Mouse (Mus musculus) heart, embryonic 14.5 days (tissue): Measurements from ENCODE around the gene Snrnp27. TPM values are rescaled to one million over a fixed set of nuclear protein-coding genes. Genes with fewer than 3 reads are reported as not detected.

Experiments
- ATAC-seq: fragments of 200-750 bp; cut with Nextera tagmentation; 2 replicates; pipeline ENCODE4 v1.8.0; 2017; ENCODE audit warnings: low read depth, moderate TSS enrichment; ENCODE audit not compliant: insufficient number of reproducible peaks, insufficient read depth, low FRiP score
- H3K27ac ChIP-seq, 2 experiments: fragments of 200-500 bp in 1 of 2; fragments of 300-500 bp in 1 of 2; sonication (generic) in 1 of 2; replicated peaks in 1 of 2; 2 replicates each; pipeline ENCODE4 v1.5.1; 2012 to 2014; ENCODE audit warnings: low read depth in 2 of 2, low read length in 2 of 2, control low read depth in 1 of 2, mild to moderate bottlenecking in 1 of 2, mixed read lengths in 1 of 2; ENCODE audit not compliant: control insufficient read depth in 1 of 2, insufficient read depth in 1 of 2
- H3K27me3 ChIP-seq: fragments of 300-500 bp; sonication (generic); 2 replicates; pipeline ENCODE4 v1.6.1; 2014; ENCODE audit warnings: mild to moderate bottlenecking, low read length, control low read depth; ENCODE audit not compliant: control insufficient read depth, insufficient read depth
- H3K36me3 ChIP-seq: fragments of 300-500 bp; sonication (generic); 2 replicates; pipeline ENCODE4 v1.6.1; 2014; ENCODE audit warnings: mild to moderate bottlenecking, control low read depth, low read length, mixed read lengths; ENCODE audit not compliant: control insufficient read depth, insufficient read depth
- H3K4me1 ChIP-seq, 2 experiments: fragments of 200-500 bp in 1 of 2; fragments of 300-500 bp in 1 of 2; sonication (generic) in 1 of 2; 2 replicates each; pipeline ENCODE4 v1.6.1; 2012 to 2014; ENCODE audit warnings: low read length in 2 of 2, control low read depth in 1 of 2, mixed read lengths in 1 of 2; ENCODE audit not compliant: control insufficient read depth in 2 of 2, insufficient read depth in 2 of 2
- H3K4me2 ChIP-seq: fragments of 300-500 bp; sonication (generic); 2 replicates; pipeline ENCODE4 v1.6.1; 2014; ENCODE audit warnings: mild to moderate bottlenecking, low read length
- H3K4me3 ChIP-seq, 2 experiments: fragments of 200-500 bp in 1 of 2; fragments of 300-500 bp in 1 of 2; sonication (generic) in 1 of 2; 2 replicates each; pipeline ENCODE4 v1.5.1; 2012 to 2014; ENCODE audit warnings: low read length in 2 of 2, mild to moderate bottlenecking in 2 of 2, control low read depth in 1 of 2, low read depth in 1 of 2, moderate library complexity in 1 of 2; ENCODE audit not compliant: control insufficient read depth in 1 of 2, insufficient read depth in 1 of 2
- H3K9ac ChIP-seq: fragments of 300-500 bp; sonication (generic); 2 replicates; pipeline ENCODE4 v1.6.1; 2014; ENCODE audit warnings: mild to moderate bottlenecking, low read length
- H3K9me3 ChIP-seq: fragments of 300-500 bp; sonication (generic); 2 replicates; pipeline ENCODE4 v1.6.1; 2016; ENCODE audit warnings: low read length, control low read depth; ENCODE audit not compliant: control insufficient read depth
- WGBS: fragments of 180-500 bp; shearing (Covaris S2); extraction: QIAGEN DNeasy Blood & Tissue Kit; methylation state at CpG from one replicate; pipeline ENCODE4 v1.1.7; 2014; 5-methylcytosine and 5-hydroxymethylcytosine counted together
- polyA plus RNA-seq: library from polyadenylated mRNA; unstranded; fragments of >200 nt; fragmentation: Nextera tagmentation; extraction: Ambion mirVana; gene quantifications from 2 replicates; pipeline ENCODE4 v1.2.1, GENCODE M21; 2014

Snrnp27 gene
- polyA plus RNA-seq, 1 experiment from 2014 or later, result 81.3 TPM

GRCm38 (mm10) chr6:86641716-86642115, 42.6 kb downstream of the Snrnp27 start:
- Histone ChIP-seq H3K9ac (no peak overlapping the region), H3K27me3 (no peaks in the 10 kb centered on the region), H3K27ac (no peak overlapping the region), H3K4me3 (no peak overlapping the region), H3K4me1 (peaks cover 0 to 4% of the 10 kb centered on the region in 2 experiments; a peak in 2 of 4 replicates), H3K36me3 (no peaks in the 10 kb centered on the region), H3K4me2 (no peak overlapping the region), H3K9me3 (no peaks in the 10 kb centered on the region)
- no peak for ATAC-seq
- 51% methylated on average over 8 of the region's 8 CpGs for WGBS

GRCm38 (mm10) chr6:86640776-86641175, 43.5 kb downstream of the Snrnp27 start:
- Histone ChIP-seq H3K27me3 (no peaks in the 10 kb centered on the region), H3K4me3 (no peak overlapping the region), H3K4me2 (no peak overlapping the region), H3K4me1 (peaks cover 4 to 9% of the 10 kb centered on the region in 2 experiments), H3K9me3 (no peaks in the 10 kb centered on the region), H3K9ac (no peak overlapping the region), H3K27ac (no peak overlapping the region), H3K36me3 (no peaks in the 10 kb centered on the region)
- WGBS, result 85% methylated on average over 8 of the region's 8 CpGs
- no peak for ATAC-seq

- no peak overlapping the region for H3K4me2 ChIP-seq
- ATAC-seq, result no peak
- H3K9ac ChIP-seq, result no peak overlapping the region
- H3K27ac ChIP-seq, result no peak overlapping the region
- no peaks in the 10 kb centered on the region for H3K9me3 ChIP-seq
- WGBS, result 73% methylated on average over 3 of the region's 3 CpGs
- peaks cover 4 to 9% of the 10 kb centered on the region in 2 experiments for H3K4me1 ChIP-seq
- H3K36me3 ChIP-seq, result no peaks in the 10 kb centered on the region
- H3K27me3 ChIP-seq, result no peaks in the 10 kb centered on the region
- H3K4me3 ChIP-seq, result no peak overlapping the region
Observed at GRCm38 (mm10) chr6:86640161-86640560, 44.2 kb downstream of the Snrnp27 start.

- H3K4me2 ChIP-seq, result no peak overlapping the region
- no peaks in the 10 kb centered on the region for H3K9me3 ChIP-seq
- peaks cover 4 to 9% of the 10 kb centered on the region in 2 experiments for H3K4me1 ChIP-seq
- WGBS, result 68% methylated on average over 18 of the region's 18 CpGs
- H3K27ac ChIP-seq, result no peak overlapping the region
- no peak overlapping the region for H3K4me3 ChIP-seq
- 0 out of 2 replicates have a peak, but pooled peaks have one; percentile 32 for ATAC-seq
- no peaks in the 10 kb centered on the region for H3K36me3 ChIP-seq
- no peak overlapping the region for H3K9ac ChIP-seq
- no peaks in the 10 kb centered on the region for H3K27me3 ChIP-seq
Observed at GRCm38 (mm10) chr6:86639180-86640160, 44.9 kb downstream of the Snrnp27 start.

GRCm38 (mm10) chr6:86638434-86638833, 45.9 kb downstream of the Snrnp27 start:
- no peak overlapping the region for H3K4me3 ChIP-seq

GRCm38 (mm10) chr6:86637860-86638259, 46.5 kb downstream of the Snrnp27 start:
- Histone ChIP-seq H3K27ac (no peak overlapping the region), H3K27me3 (no peaks in the 10 kb centered on the region)
- WGBS, result 85% methylated on average over 2 of the region's 2 CpGs

More at GRCm38 (mm10) chr6:86638434-86638833, 45.9 kb downstream of the Snrnp27 start:
- no peak for ATAC-seq
- Histone ChIP-seq H3K9me3 (no peaks in the 10 kb centered on the region), H3K27me3 (no peaks in the 10 kb centered on the region), H3K4me2 (no peak overlapping the region), H3K36me3 (no peaks in the 10 kb centered on the region), H3K4me1 (peaks cover 4 to 5% of the 10 kb centered on the region in 2 experiments; a peak in 3 of 4 replicates), H3K27ac (no peak overlapping the region), H3K9ac (no peak overlapping the region)
- 26% methylated on average over 2 of the region's 2 CpGs for WGBS

GRCm38 (mm10) chr6:86637171-86637835, 47.0 kb downstream of the Snrnp27 start:
- H3K27me3 ChIP-seq, result no peaks in the 10 kb centered on the region
- no peak overlapping the region for H3K4me3 ChIP-seq
- H3K9ac ChIP-seq, result no peak overlapping the region
- H3K36me3 ChIP-seq, result no peaks in the 10 kb centered on the region
- H3K27ac ChIP-seq, result no peak overlapping the region
- H3K4me1 ChIP-seq, result peaks cover 4 to 5% of the 10 kb centered on the region in 2 experiments; a peak in 3 of 4 replicates
- no peak for ATAC-seq
- no peaks in the 10 kb centered on the region for H3K9me3 ChIP-seq
- H3K4me2 ChIP-seq, result no peak overlapping the region
- 52% methylated on average over 4 of the region's 4 CpGs for WGBS

More at GRCm38 (mm10) chr6:86637860-86638259, 46.5 kb downstream of the Snrnp27 start:
- no peak overlapping the region for H3K9ac ChIP-seq
- no peaks in the 10 kb centered on the region for H3K36me3 ChIP-seq
- no peak for ATAC-seq
- no peak overlapping the region for H3K4me2 ChIP-seq
- no peak overlapping the region for H3K4me3 ChIP-seq
- no peaks in the 10 kb centered on the region for H3K9me3 ChIP-seq
- H3K4me1 ChIP-seq, result peaks cover 4 to 5% of the 10 kb centered on the region in 2 experiments; a peak in 3 of 4 replicates
